Mouse (Mus musculus) common myeloid progenitor, adult 5-6 weeks (primary cell): ENCODE measurements around the gene Masp1. TPM values are rescaled to one million over a fixed set of nuclear protein-coding genes. Genes with fewer than 3 reads are reported as not detected.

Source experiments
- ATAC-seq: replicated peaks from 2 replicates; pipeline ENCODE4 v1.8.0; 2016; ENCODE audit warnings: low read depth, mild to moderate bottlenecking, moderate TSS enrichment, inconsistent platforms; ENCODE audit not compliant: poor library complexity, severe bottlenecking
- total RNA-seq: library from RNA; stranded (forward); fragments of 200-1000, 187-1606 nt; gene quantifications from 2 replicates; pipeline ENCODE4 v1.2.3, GENCODE M21; 2017

Gene Masp1
- total RNA-seq, 1 experiment from 2014 or later: not detected

- no peak for ATAC-seq
These were observed 48.6 kb downstream of the Masp1 start for GRCm38 (mm10) chr16:23472046-23472445.

GRCm38 (mm10) chr16:23471551-23471950 lies 49.1 kb downstream of the Masp1 start:
- no peak for ATAC-seq

GRCm38 (mm10) chr16:23463671-23464347 lies 56.8 kb downstream of the Masp1 start:
- no peak for ATAC-seq

- no peak for ATAC-seq
These were observed 61.6 kb downstream of the Masp1 start for GRCm38 (mm10) chr16:23458906-23459588.

GRCm38 (mm10) chr16:23457338-23457737 lies 63.3 kb downstream of the Masp1 start:
- peak; percentile 95 for ATAC-seq

GRCm38 (mm10) chr16:23456534-23456933 lies 64.1 kb downstream of the Masp1 start:
- ATAC-seq: no peak

- no peak for ATAC-seq
These were observed 66.2 kb downstream of the Masp1 start for GRCm38 (mm10) chr16:23454376-23454775.

- peak; percentile 73; the same call in 1 of the 2 replicates for ATAC-seq
These were observed 68.1 kb downstream of the Masp1 start for GRCm38 (mm10) chr16:23452476-23452875.

- ATAC-seq: no peak
These were observed 69.8 kb downstream of the Masp1 start for GRCm38 (mm10) chr16:23450816-23451215.

- no peak for ATAC-seq
These were observed 70.7 kb downstream of the Masp1 start for GRCm38 (mm10) chr16:23449946-23450345.

- no peak for ATAC-seq
These were observed 76.4 kb downstream of the Masp1 start for GRCm38 (mm10) chr16:23444231-23444630.

- no peak for ATAC-seq
These were observed 83.0 kb downstream of the Masp1 start for GRCm38 (mm10) chr16:23437404-23438166.

GRCm38 (mm10) chr16:23429991-23430390 lies 90.6 kb downstream of the Masp1 start:
- ATAC-seq: no peak

GRCm38 (mm10) chr16:23428647-23429319 lies 91.8 kb downstream of the Masp1 start, which contains the start of gene Rtp1:
TSS of gene Rtp1 (plus strand) at chr16:23429133.
- ATAC-seq: no peak

GRCm38 (mm10) chr16:23427701-23428100 lies 92.9 kb downstream of the Masp1 start:
- ATAC-seq: no peak

GRCm38 (mm10) chr16:23423825-23424224 lies 96.8 kb downstream of the Masp1 start:
- no peak for ATAC-seq

- no peak for ATAC-seq
These were observed 101.0 kb downstream of the Masp1 start for GRCm38 (mm10) chr16:23419565-23420085.

GRCm38 (mm10) chr16:23417456-23418240 lies 103.0 kb downstream of the Masp1 start:
- no peak for ATAC-seq

- ATAC-seq: no peak
These were observed 103.8 kb downstream of the Masp1 start for GRCm38 (mm10) chr16:23416657-23417293.
